Mouse (Mus musculus) frontal cortex, postnatal 36 days (tissue): Measurements from ENCODE around the gene Dhrs7c.

Experiments used
- DNase-seq, 2 experiments: peaks; one replicate each; pipeline ENCODE4 v3.0.0; 2022; ENCODE audit warnings: low spot score in 2 of 2

Gene Dhrs7c

GRCm38 (mm10) chr11:67797931-67798330 is at the start of gene Dhrs7c:
Gene Dhrs7c, plus strand, starts transcription at chr11:67798187.
- no peak for DNase-seq

GRCm38 (mm10) chr11:67756287-67756686 is 41.7 kb upstream of the Dhrs7c start:
- DNase-seq = no peak

DNA sequence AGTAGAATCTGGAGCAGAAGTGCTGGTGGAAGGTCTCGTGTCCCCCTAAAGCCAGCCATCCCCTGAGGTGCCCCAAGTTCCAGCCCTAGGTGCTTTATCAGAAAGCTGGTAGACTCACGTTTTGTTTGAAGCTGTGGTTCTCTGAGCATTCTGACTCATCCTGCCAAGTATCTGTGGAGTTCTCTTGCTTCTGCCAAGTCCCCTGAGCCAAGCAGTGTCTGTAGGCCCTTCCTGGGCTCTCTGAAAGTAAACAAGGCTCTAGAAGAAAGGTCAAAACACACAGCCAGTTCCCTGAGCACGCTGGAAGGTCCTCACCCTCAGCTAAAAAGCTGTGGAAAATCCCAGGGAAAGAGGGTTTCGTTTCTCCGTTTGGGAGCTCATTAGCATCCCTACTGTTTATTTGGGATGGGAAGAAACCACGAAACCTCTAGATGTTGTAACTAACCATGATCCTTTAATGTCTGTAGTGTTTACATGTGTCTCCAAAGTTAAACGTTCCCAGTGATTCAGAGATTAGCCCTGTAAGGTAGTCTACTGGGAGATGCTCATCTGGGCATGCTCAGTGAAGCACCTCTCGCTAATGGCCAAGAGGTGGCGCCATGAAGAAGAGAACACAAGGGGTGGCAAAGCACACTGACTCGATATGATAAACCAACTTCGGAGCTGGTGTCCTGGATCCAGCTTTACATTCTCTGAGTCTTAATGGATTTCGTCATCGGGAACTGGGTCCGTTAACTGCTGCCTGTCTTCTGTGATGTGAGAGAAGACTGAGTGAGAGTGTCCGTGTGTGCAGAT is 40.4 kb upstream of the Dhrs7c start:
- no peak for DNase-seq

DNA sequence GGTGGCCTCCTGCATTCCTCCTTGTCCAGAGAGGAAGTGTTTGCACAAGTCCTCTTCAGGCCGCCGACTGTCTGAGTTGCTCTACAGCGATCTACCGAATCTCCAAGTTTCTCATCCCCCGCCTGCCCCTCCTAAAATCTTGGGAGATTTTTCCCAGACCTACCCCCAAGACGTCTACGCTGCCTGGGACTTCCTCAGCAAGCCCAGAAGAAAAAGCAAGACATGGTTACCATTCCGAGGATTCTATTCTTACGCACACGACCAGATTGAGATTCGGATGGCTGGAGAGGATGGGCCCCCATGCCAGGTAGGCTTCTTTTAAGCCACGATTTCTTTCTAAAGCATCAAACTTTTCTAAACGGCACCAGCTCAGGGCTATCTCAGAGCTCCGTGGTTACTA is 26.9 kb upstream of the Dhrs7c start, which contains the start of gene Glp2r:
Glp2r (minus strand) TSS at position 101 of the 400 bp plus-strand sequence.
- no peak for DNase-seq

DNA sequence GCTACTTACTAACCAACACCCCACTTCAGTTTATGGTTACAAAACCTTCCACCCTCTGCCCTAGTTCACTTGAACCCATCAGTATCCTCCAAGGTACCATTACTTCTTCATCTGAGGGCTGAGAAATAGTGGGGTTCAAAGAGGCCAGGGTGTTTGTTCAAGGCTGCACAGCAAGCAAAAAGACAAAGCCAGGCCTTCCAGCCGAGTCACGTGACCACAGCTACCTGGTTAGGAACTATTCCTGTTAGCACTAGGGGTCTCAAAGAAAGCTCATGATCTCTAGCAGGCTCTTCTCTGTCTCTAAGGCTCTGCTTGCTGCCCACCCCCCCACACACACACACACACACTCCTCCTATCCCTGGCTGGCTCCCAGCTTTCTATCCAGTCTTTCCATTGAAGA is 26.3 kb upstream of the Dhrs7c start:
- no peak for DNase-seq

- peak; percentile 53 to 77 for DNase-seq
Observed at GRCm38 (mm10) chr11:67772577-67772976, 25.4 kb upstream of the Dhrs7c start.

- DNase-seq = no peak
Observed at GRCm38 (mm10) chr11:67774379-67774778, 23.6 kb upstream of the Dhrs7c start, which contains the start of gene Gsg1l2. Gene Gsg1l2, plus strand, starts transcription at chr11:67774608.

DNA sequence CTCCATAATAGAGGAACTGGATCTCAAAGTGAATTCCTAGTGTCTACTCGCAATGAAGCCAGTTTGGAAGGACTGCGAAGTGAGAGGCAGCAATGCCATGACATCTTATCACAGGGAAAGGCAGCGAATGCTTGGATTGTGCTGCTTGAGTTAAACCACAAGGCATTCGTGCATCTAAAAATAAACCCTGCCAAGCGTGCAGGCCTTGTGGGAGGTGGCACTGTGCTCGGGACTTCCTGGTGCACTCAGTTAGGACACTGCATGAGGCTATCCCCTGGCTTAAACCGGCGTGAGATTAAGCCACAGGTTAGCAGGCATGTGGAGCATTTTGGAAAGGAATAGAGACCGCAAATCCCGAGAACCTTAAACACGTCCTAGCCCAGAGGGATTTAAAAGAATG is 7.8 kb upstream of the Dhrs7c start:
- no peak for DNase-seq

- DNase-seq = no peak
Observed at GRCm38 (mm10) chr11:67800130-67800723, 2.2 kb downstream of the Dhrs7c start.

DNA sequence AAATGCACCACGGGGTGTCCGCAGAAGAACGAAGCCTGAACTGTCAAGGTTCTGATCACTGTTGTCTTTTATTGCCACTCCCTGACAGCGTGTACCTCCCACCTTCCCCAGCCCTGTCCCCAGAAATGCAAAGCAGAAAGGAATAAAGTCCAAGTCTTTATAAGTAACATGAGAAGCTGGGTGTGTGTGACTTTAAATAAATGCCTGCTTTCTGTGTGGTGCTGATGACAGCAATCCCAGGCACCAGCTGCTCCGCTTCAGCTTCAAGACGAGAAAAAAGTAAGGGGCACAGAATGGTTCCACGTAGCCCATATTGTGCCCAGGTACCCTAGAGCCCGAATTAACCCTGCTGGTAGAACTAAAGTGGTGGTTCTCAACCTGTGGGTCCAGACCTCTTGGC is 3.2 kb downstream of the Dhrs7c start:
- DNase-seq = peak in 1 of 2 experiments; percentile 31

GRCm38 (mm10) chr11:67805538-67805937 is 7.6 kb downstream of the Dhrs7c start:
- DNase-seq = no peak

- no peak for DNase-seq
Observed at GRCm38 (mm10) chr11:67806832-67807597, 9.0 kb downstream of the Dhrs7c start.

- DNase-seq = peak in 1 of 2 experiments; percentile 45
Observed at GRCm38 (mm10) chr11:67808051-67808450, 10.1 kb downstream of the Dhrs7c start.

DNA sequence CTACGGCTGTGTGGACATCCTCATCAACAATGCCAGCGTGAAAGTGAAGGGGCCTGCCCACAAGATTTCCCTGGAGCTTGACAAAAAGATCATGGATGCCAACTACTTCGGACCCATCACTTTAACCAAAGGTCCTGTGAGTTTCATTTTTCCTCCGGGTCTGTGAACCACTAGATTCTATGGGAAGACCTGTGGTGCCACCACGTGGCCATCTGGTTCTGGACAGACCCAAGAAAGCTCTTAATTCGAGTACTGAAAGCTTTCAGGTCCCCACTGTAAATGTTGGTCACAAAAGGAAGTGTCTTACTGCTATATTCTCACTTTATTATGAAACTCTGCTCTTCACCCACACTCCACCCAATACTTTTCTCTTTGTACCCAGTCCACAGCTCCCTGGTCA is 13.5 kb downstream of the Dhrs7c start:
- peak in 1 of 2 experiments; percentile 46 for DNase-seq

DNA sequence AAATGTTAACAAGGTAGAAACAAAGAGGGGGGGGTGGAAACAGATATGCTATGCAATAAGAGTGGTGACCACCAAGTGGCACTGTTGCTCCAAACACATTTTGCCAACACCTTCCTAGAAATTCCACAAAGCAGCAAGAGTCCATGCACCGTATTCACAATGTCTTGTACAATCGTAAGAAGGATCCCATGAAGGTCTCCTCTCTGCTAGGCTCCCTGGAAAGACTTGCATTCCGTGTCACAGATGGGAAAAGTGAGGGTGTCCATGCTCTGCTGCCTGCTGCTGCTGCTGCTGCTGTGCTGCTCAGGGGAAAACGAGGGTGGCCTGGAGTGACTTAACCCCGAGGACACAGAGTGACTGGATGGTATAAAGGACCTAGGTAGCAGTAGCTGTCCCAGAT is 21.6 kb downstream of the Dhrs7c start:
- DNase-seq = peak; percentile 35 to 61

GRCm38 (mm10) chr11:67820221-67820620 is 22.2 kb downstream of the Dhrs7c start:
- DNase-seq = peak; percentile 38 to 57

GRCm38 (mm10) chr11:67821560-67821959 is 23.6 kb downstream of the Dhrs7c start:
- peak; percentile 31 to 73 for DNase-seq

GRCm38 (mm10) chr11:67828360-67829059 is 30.5 kb downstream of the Dhrs7c start:
- no peak for DNase-seq

DNA sequence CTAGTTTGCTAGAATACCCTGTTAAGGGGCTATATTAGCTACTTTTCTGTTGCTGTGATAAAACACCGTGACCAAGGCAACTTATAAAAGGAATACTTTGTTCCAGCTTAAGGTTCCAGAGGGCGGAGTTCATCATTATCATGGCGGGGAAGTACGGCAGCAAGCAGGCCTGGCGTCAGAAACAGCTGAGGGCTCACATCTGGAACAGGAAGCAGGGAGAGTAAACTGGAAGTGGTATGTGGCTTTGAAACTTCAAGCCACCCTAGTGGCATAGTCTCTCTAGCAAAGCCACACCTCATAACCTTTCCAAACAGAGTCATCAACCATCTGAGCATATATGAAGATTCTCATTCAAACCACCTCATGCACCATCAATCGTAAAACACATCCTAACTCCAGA is 31.5 kb downstream of the Dhrs7c start:
- DNase-seq = no peak

- DNase-seq = no peak
Observed at GRCm38 (mm10) chr11:67831820-67832219, 33.8 kb downstream of the Dhrs7c start.

DNA sequence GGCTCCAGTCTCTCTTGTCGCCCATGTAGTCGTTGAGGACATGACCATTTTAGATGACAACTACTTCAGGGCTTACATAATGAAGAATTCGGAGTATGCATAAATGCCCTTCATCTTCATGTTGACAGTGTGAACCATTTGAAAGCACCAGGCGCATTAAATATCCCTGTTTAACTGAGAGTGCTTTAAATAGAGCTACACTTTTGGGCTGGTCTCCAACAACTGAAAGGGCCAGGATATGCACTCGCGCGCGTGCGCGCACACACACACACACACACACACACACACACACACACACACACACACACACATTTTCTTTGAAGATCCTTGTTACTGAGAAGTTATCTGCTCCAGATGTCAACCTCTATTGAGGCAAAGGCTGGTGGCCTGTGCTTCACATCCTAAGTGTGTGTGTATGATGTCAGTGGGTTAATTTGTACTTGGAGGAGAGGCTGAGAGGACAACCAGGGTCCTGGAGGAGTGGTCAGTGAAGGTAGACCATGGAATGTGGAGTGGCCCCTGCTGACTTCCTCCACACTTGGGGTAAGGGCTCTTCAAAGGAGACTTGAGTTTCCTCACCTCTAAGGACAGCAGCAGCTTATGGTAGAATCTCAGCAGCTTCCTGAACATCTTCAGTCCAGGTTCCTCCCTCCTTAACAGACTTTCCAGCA is 37.6 kb downstream of the Dhrs7c start:
- DNase-seq = no peak
